Mouse (Mus musculus) heart, postnatal 0 days (tissue): Measurements from ENCODE around the gene Gltpd2. TPM values are rescaled to one million over a fixed set of nuclear protein-coding genes. Genes with fewer than 3 reads are reported as not detected.
A peak's percentile ranks its signal among the peaks of the same experiment; 100 is the strongest.

ENCODE experiments used
- ATAC-seq: fragments of 200-750 bp; cut with Nextera tagmentation; 2 replicates; pipeline ENCODE4 v1.8.0; 2017; ENCODE audit warnings: low read depth, moderate number of reproducible peaks, moderate library complexity; ENCODE audit not compliant: insufficient read depth
- DNase-seq: peaks from one replicate; pipeline ENCODE4 v3.0.0-alpha.2; 2016; ENCODE audit warnings: low spot score
- H3K27ac ChIP-seq: fragments of 300-500 bp; sonication (generic); 2 replicates; pipeline ENCODE4 v1.5.1; 2014; ENCODE audit warnings: low read depth, mild to moderate bottlenecking
- H3K27me3 ChIP-seq: fragments of 300-500 bp; sonication (generic); 2 replicates; pipeline ENCODE4 v1.6.1; 2014; ENCODE audit warnings: low read length, mixed read lengths; ENCODE audit not compliant: control insufficient read depth, insufficient read depth
- H3K36me3 ChIP-seq: fragments of 300-500 bp; sonication (generic); replicated peaks from 2 replicates; pipeline ENCODE4 v1.6.1; 2014; ENCODE audit warnings: low read length, mixed read lengths; ENCODE audit not compliant: control insufficient read depth, insufficient read depth
- H3K4me1 ChIP-seq: fragments of 300-500 bp; sonication (generic); 2 replicates; pipeline ENCODE4 v1.6.1; 2014; ENCODE audit warnings: antibody characterized with exemption; ENCODE audit not compliant: control insufficient read depth, insufficient read depth
- H3K4me2 ChIP-seq: fragments of 300-500 bp; sonication (generic); 2 replicates; pipeline ENCODE4 v1.6.1; 2014; ENCODE audit warnings: low read depth, mild to moderate bottlenecking, low read length, moderate library complexity
- H3K4me3 ChIP-seq: fragments of 300-500 bp; sonication (generic); 2 replicates; pipeline ENCODE4 v1.5.1; 2014; ENCODE audit warnings: low read depth, low read length
- H3K9ac ChIP-seq: fragments of 300-500 bp; sonication (generic); replicated peaks from 2 replicates; pipeline ENCODE4 v1.6.1; 2014; ENCODE audit warnings: low read depth, low read length, mixed read lengths
- H3K9me3 ChIP-seq: fragments of 300-500 bp; sonication (generic); replicated peaks from 2 replicates; pipeline ENCODE4 v1.6.1; 2016; ENCODE audit warnings: low read length; ENCODE audit not compliant: control insufficient read depth
- CTCF ChIP-seq: IDR thresholded peaks from 2 replicates; pipeline ENCODE4 v1.5.1; 2016; ENCODE audit warnings: antibody characterized with exemption, control low read depth, low read depth
- EP300 ChIP-seq: IDR thresholded peaks from 2 replicates; pipeline ENCODE4 v1.6.1; 2016; ENCODE audit warnings: antibody characterized with exemption, low read depth
- WGBS: fragments of 180-500 bp; shearing (Covaris S2); extraction: QIAGEN DNeasy Blood & Tissue Kit; methylation state at CpG from one replicate; pipeline ENCODE4 v1.1.7; 2014; 5-methylcytosine and 5-hydroxymethylcytosine counted together
- polyA plus RNA-seq: library from polyadenylated mRNA; unstranded; fragments of >200 nt; fragmentation: Nextera tagmentation; extraction: Ambion mirVana; gene quantifications from 2 replicates; pipeline ENCODE4 v1.2.1, GENCODE M21; 2015
- total RNA-seq: library from RNA; depleted of rRNA; stranded (reverse); fragments of >200 nt; gene quantifications from 2 replicates; pipeline ENCODE4 v1.2.3, GENCODE M21; 2014; ENCODE audit warnings: low replicate concordance

The Gltpd2 gene
- total and polyA plus RNA-seq, 2 experiments from 2014 or later, result not detected

GRCm38 (mm10) chr11:70553940-70554339 is 34.9 kb downstream of the Gltpd2 start:
- ATAC-seq, result no peak
- Histone ChIP-seq H3K4me1 (no peaks in the 10 kb centered on the region), H3K4me2 (no peak overlapping the region), H3K9me3 (no peaks in the 10 kb centered on the region), H3K4me3 (no peak overlapping the region), H3K27me3 (no peaks in the 10 kb centered on the region), H3K27ac (no peak overlapping the region), H3K9ac (no peak overlapping the region), H3K36me3 (peaks cover 21% of the 10 kb centered on the region; the same call in 1 of the 2 replicates)
- no peak for DNase-seq
- 46% methylated on average over 7 of the region's 7 CpGs for WGBS
- TF ChIP-seq EP300, result no peak
- no peak for TF ChIP-seq CTCF

GRCm38 (mm10) chr11:70557545-70557944 is 38.5 kb downstream of the Gltpd2 start:
- Histone ChIP-seq H3K4me1 (no peaks in the 10 kb centered on the region), H3K27me3 (no peaks in the 10 kb centered on the region), H3K27ac (no peak overlapping the region), H3K9ac (no peak overlapping the region), H3K9me3 (no peaks in the 10 kb centered on the region), H3K4me2 (no peak overlapping the region), H3K4me3 (no peak overlapping the region), H3K36me3 (peaks cover 19% of the 10 kb centered on the region; the same call in 1 of the 2 replicates)
- WGBS, result 85% methylated on average over 9 of the region's 9 CpGs
- DNase-seq (no peak), ATAC-seq (no peak)
- TF ChIP-seq CTCF, result no peak
- no peak for TF ChIP-seq EP300

GRCm38 (mm10) chr11:70561937-70562286 is 42.9 kb downstream of the Gltpd2 start:
- Histone ChIP-seq H3K4me3 (peak overlapping the region; percentile 77), H3K4me1 (no peaks in the 10 kb centered on the region), H3K27me3 (no peaks in the 10 kb centered on the region), H3K4me2 (peak overlapping the region; percentile 85), H3K27ac (no peak overlapping the region), H3K36me3 (peaks cover 3% of the 10 kb centered on the region; the same call in 1 of the 2 replicates), H3K9ac (no peak overlapping the region), H3K9me3 (no peaks in the 10 kb centered on the region)
- WGBS, result 0% methylated on average over 2 of the region's 2 CpGs
- DNase-seq, result no peak
- no peak for ATAC-seq
- TF ChIP-seq EP300, result no peak
- no peak for TF ChIP-seq CTCF

- H3K27ac ChIP-seq, result peak within 1 kb of the TSS; percentile 68
- H3K9me3 ChIP-seq, result no peaks in the 10 kb centered on the region
- WGBS, result under 1% methylated on average over 45 of the region's 57 CpGs
- peak within 1 kb of the TSS; percentile 77 for H3K4me3 ChIP-seq
- peak within 1 kb of the TSS; percentile 85 for H3K4me2 ChIP-seq
- TF ChIP-seq CTCF (no peak), EP300 (no peak)
- ATAC-seq (peak; percentile 92), DNase-seq (peak; percentile 87)
- peaks cover 3% of the 10 kb centered on the region; the same call in 1 of the 2 replicates for H3K36me3 ChIP-seq
- peak within 1 kb of the TSS; percentile 76 for H3K9ac ChIP-seq
- H3K4me1 ChIP-seq, result no peaks in the 10 kb centered on the region
- no peaks in the 10 kb centered on the region for H3K27me3 ChIP-seq
Measured at GRCm38 (mm10) chr11:70562287-70562994, 43.4 kb downstream of the Gltpd2 start, which contains the start of gene Mink1. Gene Mink1, plus strand, starts transcription at chr11:70562881.

- no peaks in the 10 kb centered on the region for H3K9me3 ChIP-seq
- no peaks in the 10 kb centered on the region for H3K4me1 ChIP-seq
- no peaks in the 10 kb centered on the region for H3K27me3 ChIP-seq
- peak overlapping the region; percentile 68 for H3K27ac ChIP-seq
- peak overlapping the region; percentile 85 for H3K4me2 ChIP-seq
- H3K36me3 ChIP-seq, result no peaks in the 10 kb centered on the region
- H3K9ac ChIP-seq, result peak overlapping the region; percentile 76
- WGBS, result under 1% methylated on average over 26 of the region's 31 CpGs
- no peak for TF ChIP-seq CTCF
- no peak for TF ChIP-seq EP300
- DNase-seq, result no peak
- peak overlapping the region; percentile 77 for H3K4me3 ChIP-seq
- peak; percentile 9; the same call in 1 of the 2 replicates for ATAC-seq
Measured at GRCm38 (mm10) chr11:70562995-70563469, 44.0 kb downstream of the Gltpd2 start.
